Mouse (Mus musculus) T-cell, adult 2 months (primary cell): ENCODE results near the gene Susd1.
"Not testable (repeated sequence)": the region's sequence is repeated elsewhere in the genome, so short reads cannot be mapped to it uniquely, and the experiment has no call there.

ENCODE experiments used
- DNase-seq: peaks from one replicate; pipeline ENCODE4 v3.0.0; 2022; ENCODE audit warnings: low spot score

Gene Susd1

GRCm38 (mm10) chr4:59321181-59322008, 117.0 kb downstream of the Susd1 start:
- no peak for DNase-seq

GRCm38 (mm10) chr4:59319136-59319941, 119.1 kb downstream of the Susd1 start:
- DNase-seq, result peak; percentile 71

GRCm38 (mm10) chr4:59318602-59319001, 119.8 kb downstream of the Susd1 start:
- DNase-seq, result no peak

- DNase-seq, result no peak
Measured at GRCm38 (mm10) chr4:59315553-59316405, 122.7 kb downstream of the Susd1 start.

- no peak for DNase-seq
Measured at GRCm38 (mm10) chr4:59314939-59315552, 123.4 kb downstream of the Susd1 start.

GRCm38 (mm10) chr4:59312945-59313344, 125.5 kb downstream of the Susd1 start:
- DNase-seq, result no peak

- no peak for DNase-seq
Measured at GRCm38 (mm10) chr4:59310590-59310989, 127.8 kb downstream of the Susd1 start.

- no peak for DNase-seq
Measured at GRCm38 (mm10) chr4:59307841-59308589, 130.4 kb downstream of the Susd1 start.

GRCm38 (mm10) chr4:59302387-59302786, 136.0 kb downstream of the Susd1 start:
- DNase-seq, result no peak

- DNase-seq, result no peak
Measured at GRCm38 (mm10) chr4:59301025-59301815, 137.2 kb downstream of the Susd1 start.

- no peak for DNase-seq
Measured at GRCm38 (mm10) chr4:59298719-59299496, 139.5 kb downstream of the Susd1 start.

GRCm38 (mm10) chr4:59295127-59295526, 143.3 kb downstream of the Susd1 start:
- DNase-seq, result no peak

- no peak for DNase-seq
Measured at GRCm38 (mm10) chr4:59294661-59295060, 143.8 kb downstream of the Susd1 start.

- DNase-seq, result no peak
Measured at GRCm38 (mm10) chr4:59291914-59292718, 146.3 kb downstream of the Susd1 start.

- DNase-seq, result peak; percentile 45
Measured at GRCm38 (mm10) chr4:59290972-59291576, 147.4 kb downstream of the Susd1 start.

- DNase-seq, result peak; percentile 51
Measured at GRCm38 (mm10) chr4:59287103-59287502, 151.3 kb downstream of the Susd1 start.

- not testable (repeated sequence) for DNase-seq
Measured at GRCm38 (mm10) chr4:59286351-59286750, 152.1 kb downstream of the Susd1 start.
